Mouse (Mus musculus) forebrain, embryonic 10.5 days (tissue): ENCODE data around the gene Npat. TPM values are rescaled to one million over a fixed set of nuclear protein-coding genes. Genes with fewer than 3 reads are reported as not detected.

ENCODE experiments used
- DNase-seq: peaks from one replicate; pipeline ENCODE4 v3.0.0-alpha.2; 2017; ENCODE audit warnings: low spot score; ENCODE audit errors: extremely low spot score
- H3K27ac ChIP-seq: fragments of 300-500 bp; sonication (generic); 2 replicates; pipeline ENCODE4 v1.5.1; 2016; ENCODE audit warnings: mild to moderate bottlenecking
- H3K27me3 ChIP-seq: fragments of 300-500 bp; sonication (generic); 2 replicates; pipeline ENCODE4 v1.6.1; 2016; ENCODE audit warnings: mild to moderate bottlenecking; ENCODE audit not compliant: poor library complexity, severe bottlenecking
- H3K36me3 ChIP-seq: fragments of 300-500 bp; sonication (generic); replicated peaks from 2 replicates; pipeline ENCODE4 v1.6.1; 2016; ENCODE audit warnings: mild to moderate bottlenecking, moderate library complexity
- H3K4me1 ChIP-seq: fragments of 300-500 bp; sonication (generic); 2 replicates; pipeline ENCODE4 v1.6.1; 2016
- H3K4me3 ChIP-seq: fragments of 300-500 bp; sonication (generic); 2 replicates; pipeline ENCODE4 v1.5.1; 2016; ENCODE audit warnings: mild to moderate bottlenecking, moderate library complexity
- H3K9me3 ChIP-seq: fragments of 300-500 bp; sonication (generic); 2 replicates; pipeline ENCODE4 v1.6.1; 2016; ENCODE audit warnings: mild to moderate bottlenecking, moderate library complexity
- WGBS: fragments of 180-500 bp; shearing (Covaris S2); methylation state at CpG from one replicate; pipeline ENCODE4 v1.1.7; 2016; 5-methylcytosine and 5-hydroxymethylcytosine counted together
- polyA plus RNA-seq: library from polyadenylated mRNA; unstranded; fragments of >200 nt; fragmentation: Nextera tagmentation; extraction: Ambion mirVana; gene quantifications from 2 replicates; pipeline ENCODE4 v1.2.1, GENCODE M21; 2016

Gene Npat
- polyA plus RNA-seq, 1 experiment from 2014 or later: 20.5 TPM

GRCm38 (mm10) chr9:53596971-53597600, 60.2 kb downstream of the Npat start:
- Histone ChIP-seq H3K27me3 (no peaks in the 10 kb centered on the region), H3K4me1 (no peaks in the 10 kb centered on the region), H3K36me3 (0 out of 2 replicates have a peak, but pooled peaks cover 3% of the 10 kb centered on the region), H3K9me3 (no peaks in the 10 kb centered on the region), H3K27ac (no peak overlapping the region), H3K4me3 (no peak overlapping the region)
- WGBS: 93% methylated on average over 4 of the region's 4 CpGs
- DNase-seq: no peak

- Histone ChIP-seq H3K27ac (no peak overlapping the region), H3K27me3 (no peaks in the 10 kb centered on the region), H3K36me3 (no peaks in the 10 kb centered on the region), H3K9me3 (no peaks in the 10 kb centered on the region), H3K4me1 (no peaks in the 10 kb centered on the region), H3K4me3 (no peak overlapping the region)
- no peak for DNase-seq
- 80% methylated on average over 6 of the region's 6 CpGs for WGBS
Measured at GRCm38 (mm10) chr9:53598631-53599030, 61.8 kb downstream of the Npat start.

GRCm38 (mm10) chr9:53601541-53601940, 64.7 kb downstream of the Npat start:
- H3K4me1 ChIP-seq: no peaks in the 10 kb centered on the region
- no peaks in the 10 kb centered on the region for H3K27me3 ChIP-seq
- WGBS: 95% methylated on average over 2 of the region's 2 CpGs
- H3K4me3 ChIP-seq: no peak overlapping the region
- no peak overlapping the region for H3K27ac ChIP-seq
- no peaks in the 10 kb centered on the region for H3K36me3 ChIP-seq
- no peaks in the 10 kb centered on the region for H3K9me3 ChIP-seq
- no peak for DNase-seq

- no peaks in the 10 kb centered on the region for H3K9me3 ChIP-seq
- H3K4me3 ChIP-seq: no peak overlapping the region
- no peak for DNase-seq
- no peak overlapping the region for H3K27ac ChIP-seq
- H3K36me3 ChIP-seq: no peaks in the 10 kb centered on the region
- H3K4me1 ChIP-seq: no peaks in the 10 kb centered on the region
- H3K27me3 ChIP-seq: no peaks in the 10 kb centered on the region
- WGBS: 90% methylated on average over 1 of the region's 1 CpGs
Measured at GRCm38 (mm10) chr9:53603384-53603783, 66.5 kb downstream of the Npat start.

GRCm38 (mm10) chr9:53603849-53604248, 67.0 kb downstream of the Npat start:
- 89% methylated on average over 3 of the region's 3 CpGs for WGBS
- no peak for DNase-seq

GRCm38 (mm10) chr9:53604954-53605353, 68.1 kb downstream of the Npat start:
- WGBS: 98% methylated on average over 5 of the region's 5 CpGs
- H3K4me1 ChIP-seq: peaks cover 6% of the 10 kb centered on the region
- no peak overlapping the region for H3K27ac ChIP-seq
- peaks cover 14% of the 10 kb centered on the region for H3K27me3 ChIP-seq
- no peaks in the 10 kb centered on the region for H3K9me3 ChIP-seq
- H3K36me3 ChIP-seq: no peaks in the 10 kb centered on the region
- H3K4me3 ChIP-seq: no peak overlapping the region
- no peak for DNase-seq

More at GRCm38 (mm10) chr9:53603849-53604248, 67.0 kb downstream of the Npat start:
- peaks cover 3% of the 10 kb centered on the region; the same call in 1 of the 2 replicates for H3K27me3 ChIP-seq
- H3K36me3 ChIP-seq: no peaks in the 10 kb centered on the region
- H3K27ac ChIP-seq: no peak overlapping the region
- no peaks in the 10 kb centered on the region for H3K4me1 ChIP-seq
- no peak overlapping the region for H3K4me3 ChIP-seq
- no peaks in the 10 kb centered on the region for H3K9me3 ChIP-seq

- H3K4me1 ChIP-seq: peaks cover 12% of the 10 kb centered on the region
- H3K27ac ChIP-seq: no peak overlapping the region
- no peaks in the 10 kb centered on the region for H3K36me3 ChIP-seq
- no peak overlapping the region for H3K4me3 ChIP-seq
- 87% methylated on average over 3 of the region's 3 CpGs for WGBS
- H3K9me3 ChIP-seq: no peaks in the 10 kb centered on the region
- DNase-seq: no peak
- H3K27me3 ChIP-seq: peaks cover 14% of the 10 kb centered on the region
Measured at GRCm38 (mm10) chr9:53607192-53607591, 70.3 kb downstream of the Npat start.

GRCm38 (mm10) chr9:53607816-53608215, 71.0 kb downstream of the Npat start:
- H3K4me1 ChIP-seq: peaks cover 12% of the 10 kb centered on the region
- WGBS: 91% methylated on average over 4 of the region's 4 CpGs
- no peaks in the 10 kb centered on the region for H3K36me3 ChIP-seq
- H3K27me3 ChIP-seq: peaks cover 14% of the 10 kb centered on the region
- H3K27ac ChIP-seq: no peak overlapping the region
- H3K9me3 ChIP-seq: no peaks in the 10 kb centered on the region
- H3K4me3 ChIP-seq: no peak overlapping the region
- DNase-seq: no peak

- DNase-seq: no peak
- Histone ChIP-seq H3K27ac (peak overlapping the region; percentile 79; the same call in 1 of the 2 replicates), H3K4me3 (peak overlapping the region; percentile 68), H3K36me3 (peaks cover 5% of the 10 kb centered on the region; the same call in 1 of the 2 replicates), H3K4me1 (peaks cover 12% of the 10 kb centered on the region), H3K9me3 (no peaks in the 10 kb centered on the region), H3K27me3 (peaks cover 14% of the 10 kb centered on the region)
- 87% methylated on average over 12 of the region's 12 CpGs for WGBS
Measured at GRCm38 (mm10) chr9:53609306-53609967, 72.6 kb downstream of the Npat start.

GRCm38 (mm10) chr9:53609968-53610781, 73.3 kb downstream of the Npat start, which contains the start of gene Acat1:
Acat1 (minus strand) TSS chr9:53610382.
- WGBS: 9% methylated on average over 52 of the region's 52 CpGs
- peaks cover 12% of the 10 kb centered on the region for H3K4me1 ChIP-seq
- H3K27me3 ChIP-seq: peaks cover 14% of the 10 kb centered on the region
- H3K4me3 ChIP-seq: peak within 1 kb of the TSS; percentile 68
- peaks cover 11% of the 10 kb centered on the region for H3K36me3 ChIP-seq
- no peaks in the 10 kb centered on the region for H3K9me3 ChIP-seq
- DNase-seq: peak; percentile 79
- H3K27ac ChIP-seq: peak within 1 kb of the TSS; percentile 79

GRCm38 (mm10) chr9:53614286-53614685, 77.4 kb downstream of the Npat start:
- Histone ChIP-seq H3K36me3 (peaks cover 46% of the 10 kb centered on the region), H3K27ac (no peak overlapping the region)

GRCm38 (mm10) chr9:53615246-53615645, 78.4 kb downstream of the Npat start:
- Histone ChIP-seq H3K9me3 (no peaks in the 10 kb centered on the region), H3K4me1 (0 out of 2 replicates have a peak, but pooled peaks cover 2% of the 10 kb centered on the region), H3K4me3 (no peak overlapping the region), H3K27ac (no peak overlapping the region), H3K27me3 (no peaks in the 10 kb centered on the region), H3K36me3 (peaks cover 56% of the 10 kb centered on the region)
- 91% methylated on average over 8 of the region's 8 CpGs for WGBS
- DNase-seq: no peak

More at GRCm38 (mm10) chr9:53614286-53614685, 77.4 kb downstream of the Npat start:
- Histone ChIP-seq H3K27me3 (peaks cover 6% of the 10 kb centered on the region), H3K9me3 (no peaks in the 10 kb centered on the region), H3K4me3 (no peak overlapping the region), H3K4me1 (peaks cover 12% of the 10 kb centered on the region)
- 89% methylated on average over 4 of the region's 4 CpGs for WGBS
- DNase-seq: no peak
